Mouse (Mus musculus) intestine, postnatal 0 days (tissue): Measurements from ENCODE around the gene Ube2v1. TPM values are rescaled to one million over a fixed set of nuclear protein-coding genes. Genes with fewer than 3 reads are reported as not detected.
A peak's percentile ranks its signal among the peaks of the same experiment; 100 is the strongest.

Source experiments
- ATAC-seq: fragments of 200-750 bp; cut with Nextera tagmentation; 2 replicates; pipeline ENCODE4 v1.8.0; 2017; ENCODE audit warnings: mild to moderate bottlenecking, moderate TSS enrichment, moderate library complexity
- H3K27ac ChIP-seq: fragments of 300-500 bp; sonication (generic); 2 replicates; pipeline ENCODE4 v1.5.1; 2014; ENCODE audit warnings: mild to moderate bottlenecking, low read depth, low read length, moderate library complexity
- H3K27me3 ChIP-seq: fragments of 300-500 bp; sonication (generic); replicated peaks from 2 replicates; pipeline ENCODE4 v1.6.1; 2014; ENCODE audit warnings: low read length, mixed read lengths; ENCODE audit not compliant: control insufficient read depth, insufficient read depth
- H3K36me3 ChIP-seq: fragments of 300-500 bp; sonication (generic); 2 replicates; pipeline ENCODE4 v1.6.1; 2014; ENCODE audit warnings: mild to moderate bottlenecking, moderate library complexity; ENCODE audit not compliant: control insufficient read depth, insufficient read depth
- H3K4me1 ChIP-seq: fragments of 300-500 bp; sonication (generic); replicated peaks from 2 replicates; pipeline ENCODE4 v1.6.1; 2014; ENCODE audit warnings: antibody characterized with exemption, low read length, mixed read lengths; ENCODE audit not compliant: control insufficient read depth, insufficient read depth
- H3K4me2 ChIP-seq: fragments of 300-500 bp; sonication (generic); replicated peaks from 2 replicates; pipeline ENCODE4 v1.6.1; 2014; ENCODE audit warnings: low read depth, mild to moderate bottlenecking, moderate library complexity
- H3K4me3 ChIP-seq: fragments of 300-500 bp; sonication (generic); 2 replicates; pipeline ENCODE4 v1.5.1; 2014; ENCODE audit warnings: low read depth, low read length
- H3K9ac ChIP-seq: fragments of 300-500 bp; sonication (generic); 2 replicates; pipeline ENCODE4 v1.6.1; 2014; ENCODE audit warnings: mild to moderate bottlenecking, low read depth, low read length
- H3K9me3 ChIP-seq: fragments of 300-500 bp; sonication (generic); 2 replicates; pipeline ENCODE4 v1.6.1; 2016; ENCODE audit warnings: mixed run types; ENCODE audit not compliant: control insufficient read depth
- CTCF ChIP-seq: sonication (generic); IDR thresholded peaks from 2 replicates; pipeline ENCODE4 v1.5.1; 2016; ENCODE audit warnings: low read depth, mild to moderate bottlenecking, control low read depth, antibody characterized with exemption, moderate library complexity
- WGBS: fragments of 180-500 bp; shearing (Covaris S2); extraction: QIAGEN DNeasy Blood & Tissue Kit; methylation state at CpG from one replicate; pipeline ENCODE4 v1.1.7; 2014; 5-methylcytosine and 5-hydroxymethylcytosine counted together
- polyA plus RNA-seq: library from polyadenylated mRNA; unstranded; fragments of >200 nt; fragmentation: Nextera tagmentation; extraction: Ambion mirVana; gene quantifications from 2 replicates; pipeline ENCODE4 v1.2.1, GENCODE M21; 2015

The Ube2v1 gene
- polyA plus RNA-seq, 1 experiment from 2014 or later, result 173 TPM

DNA sequence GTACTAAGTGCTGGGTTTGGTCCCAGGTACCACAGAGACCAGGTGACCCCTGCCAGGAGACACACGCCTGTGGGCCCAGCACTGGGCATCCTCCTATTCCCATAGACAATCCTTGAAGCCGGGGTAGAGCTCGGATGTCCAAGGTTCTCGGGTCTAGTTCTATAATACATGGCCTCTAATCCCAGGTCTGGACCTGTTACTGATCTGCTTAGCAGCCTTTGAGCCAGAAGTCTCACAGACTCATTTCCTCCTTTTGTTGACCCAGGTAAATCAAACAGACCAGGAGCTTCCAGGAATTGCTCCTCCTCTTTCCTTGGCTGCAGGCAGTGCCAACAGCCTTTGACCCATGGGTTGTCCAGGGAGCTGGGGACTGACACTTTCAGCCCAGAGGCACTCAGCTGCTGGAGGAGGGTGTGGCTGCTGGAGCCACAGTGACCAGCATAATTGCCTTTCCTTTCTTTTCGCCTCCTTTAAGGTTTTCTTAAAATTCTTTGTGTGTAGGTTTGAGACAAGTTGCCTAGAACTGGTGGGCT lies 39.3 kb upstream of the Ube2v1 start:
- H3K27ac ChIP-seq, result peak overlapping the region; percentile 85
- H3K36me3 ChIP-seq, result no peaks in the 10 kb centered on the region
- no peak overlapping the region for H3K9ac ChIP-seq
- H3K27me3 ChIP-seq, result no peaks in the 10 kb centered on the region
- H3K4me3 ChIP-seq, result no peak overlapping the region
- no peaks in the 10 kb centered on the region for H3K9me3 ChIP-seq
- H3K4me1 ChIP-seq, result no peaks in the 10 kb centered on the region
- H3K4me2 ChIP-seq, result peak overlapping the region; percentile 35
- no peak for TF ChIP-seq CTCF
- ATAC-seq, result peak; percentile 73
- WGBS, result 37% methylated on average over 5 of the region's 5 CpGs

DNA sequence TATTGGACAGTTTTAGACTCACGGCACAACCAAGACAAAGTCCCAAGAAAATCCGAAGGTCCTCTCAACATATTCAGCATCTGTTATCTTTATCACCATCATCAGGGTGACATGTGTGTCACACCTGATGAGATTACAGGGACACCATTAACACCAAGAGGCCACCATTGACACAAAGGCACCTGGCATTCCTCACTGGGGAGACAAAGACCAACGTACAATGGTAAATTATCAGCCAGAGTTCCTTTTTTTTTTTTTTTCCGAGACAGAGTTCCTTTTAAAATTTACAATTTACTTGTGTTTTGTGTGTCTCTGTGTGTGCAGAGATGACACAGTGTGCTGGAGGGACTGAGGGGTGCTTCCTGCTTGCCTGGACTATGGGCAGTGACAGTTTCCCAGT lies 37.5 kb upstream of the Ube2v1 start:
- Histone ChIP-seq H3K27me3 (no peaks in the 10 kb centered on the region), H3K36me3 (no peaks in the 10 kb centered on the region), H3K9ac (no peak overlapping the region), H3K4me1 (no peaks in the 10 kb centered on the region), H3K4me3 (no peak overlapping the region), H3K27ac (no peak overlapping the region), H3K9me3 (no peaks in the 10 kb centered on the region), H3K4me2 (no peak overlapping the region)
- no peak for ATAC-seq
- TF ChIP-seq CTCF, result no peak
- 46% methylated on average over 4 of the region's 4 CpGs for WGBS

DNA sequence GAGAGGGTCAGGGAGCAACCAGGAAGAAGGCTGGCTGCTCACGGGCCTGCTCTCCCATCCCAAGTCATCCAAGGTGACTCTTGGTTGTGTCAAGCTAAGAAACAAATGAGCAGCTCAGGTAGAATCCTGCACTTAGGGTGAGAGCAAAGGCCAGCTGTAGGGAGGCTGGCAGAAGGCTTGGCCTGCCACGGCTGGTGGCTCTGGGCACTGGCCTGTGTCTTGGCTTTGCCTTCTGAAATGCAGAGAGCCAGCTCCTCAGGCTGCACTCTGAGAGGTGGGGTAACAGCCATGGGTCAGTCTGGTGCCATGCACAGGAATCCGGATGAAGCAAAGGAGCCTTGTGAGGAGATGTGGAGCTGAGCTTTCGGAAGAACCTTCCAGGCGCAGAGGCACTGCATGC lies 36.5 kb upstream of the Ube2v1 start:
- H3K4me3 ChIP-seq, result no peak overlapping the region
- TF ChIP-seq CTCF, result no peak
- H3K4me2 ChIP-seq, result no peak overlapping the region
- H3K9ac ChIP-seq, result no peak overlapping the region
- WGBS, result 85% methylated on average over 5 of the region's 5 CpGs
- no peaks in the 10 kb centered on the region for H3K27me3 ChIP-seq
- H3K4me1 ChIP-seq, result no peaks in the 10 kb centered on the region
- H3K9me3 ChIP-seq, result no peaks in the 10 kb centered on the region
- no peaks in the 10 kb centered on the region for H3K36me3 ChIP-seq
- ATAC-seq, result no peak
- no peak overlapping the region for H3K27ac ChIP-seq

GRCm38 (mm10) chr2:167665972-167666713 lies 34.2 kb upstream of the Ube2v1 start:
- no peak for ATAC-seq
- peaks cover 8% of the 10 kb centered on the region for H3K4me1 ChIP-seq
- H3K27me3 ChIP-seq, result no peaks in the 10 kb centered on the region
- 78% methylated on average over 18 of the region's 18 CpGs for WGBS
- H3K27ac ChIP-seq, result no peak overlapping the region
- H3K4me2 ChIP-seq, result no peak overlapping the region
- TF ChIP-seq CTCF, result no peak
- H3K9ac ChIP-seq, result no peak overlapping the region
- H3K4me3 ChIP-seq, result no peak overlapping the region
- H3K36me3 ChIP-seq, result no peaks in the 10 kb centered on the region
- no peaks in the 10 kb centered on the region for H3K9me3 ChIP-seq

DNA sequence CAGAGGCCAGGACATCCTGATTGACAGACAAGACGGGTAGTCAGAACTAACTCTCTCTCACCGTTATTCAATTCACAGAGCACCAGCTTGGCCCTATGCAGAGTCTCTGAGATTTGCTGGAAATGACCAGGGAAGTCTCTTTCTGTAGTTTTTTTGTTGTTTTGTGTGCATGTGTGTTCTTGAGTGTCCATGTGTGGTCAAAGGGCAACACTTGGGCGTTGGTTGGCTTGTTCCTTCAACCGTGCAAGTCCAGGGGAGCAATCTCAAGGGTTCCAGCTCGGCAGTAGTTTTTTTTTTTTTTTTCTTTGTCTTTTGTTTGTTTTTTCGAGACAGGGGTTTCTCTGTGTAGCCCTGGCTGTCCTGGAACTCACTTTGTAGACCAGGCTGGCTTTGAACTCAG lies 30.8 kb upstream of the Ube2v1 start:
- Histone ChIP-seq H3K9me3 (no peaks in the 10 kb centered on the region), H3K36me3 (peaks cover 4% of the 10 kb centered on the region; the same call in 1 of the 2 replicates), H3K4me2 (no peak overlapping the region), H3K9ac (no peak overlapping the region), H3K27ac (no peak overlapping the region), H3K4me1 (peaks cover 24% of the 10 kb centered on the region), H3K27me3 (no peaks in the 10 kb centered on the region), H3K4me3 (no peak overlapping the region)
- WGBS, result 55% methylated on average over 6 of the region's 6 CpGs
- ATAC-seq, result no peak
- TF ChIP-seq CTCF, result no peak

- under 1% methylated on average over 88 of the region's 110 CpGs for WGBS
- Histone ChIP-seq H3K9me3 (no peaks in the 10 kb centered on the region), H3K27me3 (no peaks in the 10 kb centered on the region), H3K4me3 (peak within 1 kb of the TSS; percentile 74), H3K9ac (peak within 1 kb of the TSS; percentile 74), H3K27ac (peak within 1 kb of the TSS; percentile 60), H3K4me1 (peaks cover 24% of the 10 kb centered on the region), H3K4me2 (peak within 1 kb of the TSS; percentile 93), H3K36me3 (peaks cover 4% of the 10 kb centered on the region; the same call in 1 of the 2 replicates)
- ATAC-seq, result peak; percentile 98
- TF ChIP-seq CTCF, result 0 out of 2 replicates have a peak, but pooled peaks have one; percentile 1
Observed at GRCm38 (mm10) chr2:167661270-167662203, 29.6 kb upstream of the Ube2v1 start, which contains the start of gene Gm20431. Gene Gm20431, minus strand, starts transcription at chr2:167661496.
